In genomic region chrX:13071241-13071775, GRCm38 (mm10) we compare ENCODE assay signal across 8 mouse cellular contexts. TPM values are rescaled to one million over a fixed set of nuclear protein-coding genes. Genes with fewer than 3 reads are reported as not detected.
DNase-seq lines count a peak whose midpoint lies in the region; ATAC-seq and TF ChIP-seq lines count a peak whose summit lies in the region.

Gene Usp9x, plus strand, starts transcription at chrX:13071498.

- ATAC-seq in cerebellum, adult (ENCODE audit: insufficient number of reproducible peaks, low FRiP score, low TSS enrichment): peak; percentile 82
- ATAC-seq in forebrain, postnatal 0 days: peak; percentile 84
- ATAC-seq in hindbrain, embryonic 12.5 days (ENCODE audit: low FRiP score): peak; percentile 93

- intact Hi-C loops in left cerebral cortex, postnatal 14 days (cut with DNase I): loop anchor here (5.0 to 10.0 kb wide), 2 partner anchors 157 to 199 kb away; no protein-coding TSS in a partner anchor

- H3K9me3 ChIP-seq in forebrain, postnatal 0 days (ENCODE audit: low read length): no peaks in the 10 kb centered on the region
- no peaks in the 10 kb centered on the region for H3K9me3 ChIP-seq in hindbrain, embryonic 12.5 days (replicated peaks)
- H3K9me3 ChIP-seq in megakaryocyte, embryonic 14.5 days: peaks cover 15% of the 10 kb centered on the region

- 25% methylated on average over 30 of the region's 36 CpGs for WGBS in forebrain, postnatal 0 days
- WGBS in hindbrain, embryonic 12.5 days: 24% methylated on average over 30 of the region's 36 CpGs
- WGBS in spleen, adult 2 months: 20% methylated on average over 29 of the region's 36 CpGs

- H3K27ac ChIP-seq in forebrain, postnatal 0 days (ENCODE audit: low read depth, low read length): peak within 1 kb of the TSS; percentile 96
- peak within 1 kb of the TSS; percentile 95 for H3K27ac ChIP-seq in hindbrain, embryonic 12.5 days
- peak within 1 kb of the TSS; percentile 99 for H3K27ac ChIP-seq in spleen, adult 2 months (ENCODE audit: insufficient read depth, low read length)

- H3K4me1 ChIP-seq in forebrain, postnatal 0 days (ENCODE audit: insufficient read depth): no peaks in the 10 kb centered on the region
- 0 out of 2 replicates have a peak, but pooled peaks cover 2% of the 10 kb centered on the region for H3K4me1 ChIP-seq in hindbrain, embryonic 12.5 days
- H3K4me1 ChIP-seq in megakaryocyte, embryonic 14.5 days: peaks cover 3% of the 10 kb centered on the region; the same call in 1 of the 2 replicates
- H3K4me1 ChIP-seq in spleen, adult 2 months (ENCODE audit: control insufficient read depth, insufficient read depth, insufficient read length): no peaks in the 10 kb centered on the region

- TF ChIP-seq POLR2A in spleen, adult 2 months (IDR thresholded peaks at IDR 0.05; ENCODE audit: low read depth, low read length): peak; percentile 59

- H3K4me3 ChIP-seq in forebrain, postnatal 0 days (ENCODE audit: low read depth, low read length): peak within 1 kb of the TSS; percentile 62
- peak within 1 kb of the TSS; percentile 72 for H3K4me3 ChIP-seq in hindbrain, embryonic 12.5 days
- H3K4me3 ChIP-seq in megakaryocyte, embryonic 14.5 days (replicated peaks): peak within 1 kb of the TSS; percentile 95
- H3K4me3 ChIP-seq in spleen, adult 2 months (ENCODE audit: extremely low read depth, insufficient read depth, insufficient read length): peak within 1 kb of the TSS; percentile 98

- no peaks in the 10 kb centered on the region for H3K27me3 ChIP-seq in forebrain, postnatal 0 days (ENCODE audit: insufficient read depth, low read length)
- H3K27me3 ChIP-seq in hindbrain, embryonic 12.5 days: peaks cover 24% of the 10 kb centered on the region
- peaks cover 9% of the 10 kb centered on the region for H3K27me3 ChIP-seq in megakaryocyte, embryonic 14.5 days (replicated peaks)
- H3K27me3 ChIP-seq in spleen, adult 2 months (ENCODE audit: control insufficient read depth, insufficient read depth, low read length): no peaks in the 10 kb centered on the region

- DNase-seq in cerebellum, adult 9-10 months: no peak
- peak; percentile 97 for DNase-seq in brain, adult 2 months (ENCODE audit: low read depth, low spot score)
- peak; percentile 93 for DNase-seq in forebrain, postnatal 0 days
- DNase-seq in left cerebral cortex, postnatal 14 days (ENCODE audit: low spot score in 2 of 2): peak in 1 of 2 experiments; percentile 80
- peak; percentile 69 to 70 for DNase-seq in spleen, adult 2 months (ENCODE audit: low read depth in 1 of 2, low spot score in 2 of 2)

- no peaks in the 10 kb centered on the region for H3K36me3 ChIP-seq in forebrain, postnatal 0 days (ENCODE audit: insufficient read depth)
- H3K36me3 ChIP-seq in hindbrain, embryonic 12.5 days: no peaks in the 10 kb centered on the region
- no peaks in the 10 kb centered on the region for H3K36me3 ChIP-seq in megakaryocyte, embryonic 14.5 days (replicated peaks; ENCODE audit: low read length)
- H3K36me3 ChIP-seq in spleen, adult 2 months (ENCODE audit: control insufficient read depth, insufficient read depth, low read length): no peaks in the 10 kb centered on the region

- peak within 1 kb of the TSS; percentile 49 for H3K4me2 ChIP-seq in forebrain, postnatal 0 days (ENCODE audit: low read depth)
- peak within 1 kb of the TSS; percentile 55 for H3K4me2 ChIP-seq in hindbrain, embryonic 12.5 days (replicated peaks)

- H3K9ac ChIP-seq in forebrain, postnatal 0 days: peak within 1 kb of the TSS; percentile 84
- H3K9ac ChIP-seq in hindbrain, embryonic 12.5 days: peak within 1 kb of the TSS; percentile 89

- TF ChIP-seq CTCF in forebrain, postnatal 0 days (IDR thresholded peaks at IDR 0.05; ENCODE audit: low read depth): peak; percentile 72
- peak; percentile 31; the same call in 1 of the 2 replicates for TF ChIP-seq CTCF in spleen, adult 2 months (IDR thresholded peaks at IDR 0.05; ENCODE audit: extremely low read depth, insufficient read depth, insufficient read length, insufficient replicate concordance)

RNA-seq across cellular contexts. Expression of gene Usp9x, which starts in this region (rescaled TPM):
- total RNA-seq in forebrain, postnatal 0 days (2014; rRNA removed): 238 and 345 TPM in 2 replicates
- 15.1 and 25.7 TPM in 2 replicates for polyA plus RNA-seq in forebrain, postnatal 0 days (2015; fragmentation: Nextera tagmentation; extraction: Ambion mirVana)
- polyA plus RNA-seq in hindbrain, embryonic 12.5 days (2016; fragmentation: Nextera tagmentation; extraction: Ambion mirVana): 65.9 and 71.3 TPM in 2 replicates
- 100 to 1,000 TPM; 268 to 281 TPM for total RNA-seq in left cerebral cortex, postnatal 14 days (2021)
- 0.97 TPM in 1 of 2 replicates, not detected in the other for polyA plus RNA-seq in megakaryocyte, embryonic 14.5 days (2012; ENCODE audit: insufficient read depth, low replicate concordance)
- polyA plus RNA-seq in spleen, adult 2 months (2012; rRNA removed): 4.8 and 4.9 TPM in 2 replicates
